Mouse (Mus musculus) forebrain, postnatal 0 days (tissue): Measurements from ENCODE around the gene Sult2b1. TPM values are rescaled to one million over a fixed set of nuclear protein-coding genes. Genes with fewer than 3 reads are reported as not detected.
A peak's percentile ranks its signal among the peaks of the same experiment; 100 is the strongest.

Source experiments
- ATAC-seq: fragments of 200-750 bp; cut with Nextera tagmentation; 2 replicates; pipeline ENCODE4 v1.8.0; 2017; ENCODE audit warnings: mild to moderate bottlenecking, moderate library complexity
- DNase-seq: peaks from one replicate; pipeline ENCODE4 v3.0.0-alpha.2; 2015
- H3K27ac ChIP-seq: fragments of 300-500 bp; sonication (generic); 2 replicates; pipeline ENCODE4 v1.5.1; 2014; ENCODE audit warnings: low read depth, mild to moderate bottlenecking, antibody characterized with exemption, low read length, moderate library complexity, mixed read lengths
- H3K27me3 ChIP-seq: fragments of 300-500 bp; sonication (generic); 2 replicates; pipeline ENCODE4 v1.6.1; 2014; ENCODE audit warnings: mild to moderate bottlenecking, low read length, mixed read lengths; ENCODE audit not compliant: insufficient read depth
- H3K36me3 ChIP-seq: fragments of 300-500 bp; sonication (generic); 2 replicates; pipeline ENCODE4 v1.6.1; 2014; ENCODE audit warnings: mild to moderate bottlenecking, moderate library complexity; ENCODE audit not compliant: insufficient read depth
- H3K4me1 ChIP-seq: fragments of 300-500 bp; sonication (generic); 2 replicates; pipeline ENCODE4 v1.6.1; 2014; ENCODE audit warnings: antibody characterized with exemption; ENCODE audit not compliant: insufficient read depth
- H3K4me2 ChIP-seq: fragments of 300-500 bp; sonication (generic); 2 replicates; pipeline ENCODE4 v1.6.1; 2014; ENCODE audit warnings: low read depth, mild to moderate bottlenecking, moderate library complexity
- H3K4me3 ChIP-seq: fragments of 300-500 bp; sonication (generic); 2 replicates; pipeline ENCODE4 v1.5.1; 2014; ENCODE audit warnings: low read depth, low read length, mixed read lengths
- H3K9ac ChIP-seq: fragments of 300-500 bp; sonication (generic); 2 replicates; pipeline ENCODE4 v1.6.1; 2014; ENCODE audit warnings: mild to moderate bottlenecking
- H3K9me3 ChIP-seq: fragments of 300-500 bp; sonication (generic); 2 replicates; pipeline ENCODE4 v1.6.1; 2016; ENCODE audit warnings: low read length
- CTCF ChIP-seq: sonication (generic); IDR thresholded peaks from 2 replicates; pipeline ENCODE4 v1.5.1; 2016; ENCODE audit warnings: antibody characterized with exemption, control low read depth, low read depth
- WGBS: fragments of 180-500 bp; shearing (Covaris S2); extraction: QIAGEN DNeasy Blood & Tissue Kit; methylation state at CpG from one replicate; pipeline ENCODE4 v1.1.7; 2014; 5-methylcytosine and 5-hydroxymethylcytosine counted together
- polyA plus RNA-seq: library from polyadenylated mRNA; unstranded; fragments of >200 nt; fragmentation: Nextera tagmentation; extraction: Ambion mirVana; gene quantifications from 2 replicates; pipeline ENCODE4 v1.2.1, GENCODE M21; 2015
- total RNA-seq: library from RNA; depleted of rRNA; stranded (reverse); fragments of >200 nt; gene quantifications from 2 replicates; pipeline ENCODE4 v1.2.3, GENCODE M21; 2014

Gene Sult2b1
- total and polyA plus RNA-seq, 2 experiments from 2014 or later: 8.9 to 10.0 TPM

DNA sequence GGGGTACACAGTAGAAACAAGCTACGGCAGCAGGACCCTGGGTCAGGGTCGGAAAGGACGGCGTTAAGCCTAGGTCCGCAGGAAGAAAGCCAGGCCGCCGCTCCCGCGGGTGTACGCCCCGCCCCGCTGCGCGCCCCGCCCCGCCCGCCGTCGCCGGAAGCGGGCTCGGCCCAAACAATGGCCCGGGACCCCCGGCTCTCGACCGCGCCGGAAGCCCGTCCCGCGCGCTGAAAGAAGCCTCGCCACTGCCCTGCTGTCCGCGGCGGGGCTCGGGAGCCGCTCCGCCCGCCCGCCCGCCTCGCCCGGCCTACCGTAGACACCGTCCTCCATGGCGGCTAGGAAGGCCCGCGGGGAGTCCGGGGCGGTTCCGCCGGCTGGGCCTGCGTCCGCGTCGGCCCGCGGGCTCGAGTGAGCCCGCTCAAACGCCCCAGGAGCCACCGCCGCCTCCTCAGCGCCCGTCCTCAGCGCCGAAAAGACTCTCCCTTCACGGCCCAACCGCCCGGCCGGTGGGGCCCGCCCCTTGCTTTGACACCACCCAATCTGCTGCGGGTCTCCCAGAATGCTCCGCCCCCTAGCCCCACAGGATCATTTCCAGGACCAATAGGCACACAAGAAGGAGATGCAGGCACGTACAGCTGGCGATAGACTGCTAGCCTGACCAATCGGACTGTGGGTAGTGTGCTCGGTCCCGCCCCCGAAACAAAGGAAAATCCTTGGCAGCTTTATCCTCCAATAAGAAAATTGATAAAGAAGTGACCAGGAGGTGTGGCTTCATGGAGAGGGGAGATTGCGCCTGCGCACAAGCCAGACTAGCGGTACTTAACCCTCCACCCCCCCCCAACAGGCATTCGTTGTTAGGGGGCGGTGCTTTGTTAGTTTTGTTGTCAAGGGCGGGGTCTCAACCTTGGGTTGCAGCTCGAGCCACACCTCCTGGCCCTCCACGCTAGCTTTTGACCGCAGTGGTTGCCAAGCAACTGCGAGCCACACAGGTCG lies 29.6 kb upstream of the Sult2b1 start, which contains the start of gene Cyth2:
TSS of gene Cyth2 (minus strand) at position 795 of the 993 bp plus-strand sequence.
- DNase-seq (peak; percentile 100), ATAC-seq (peak; percentile 98)
- TF ChIP-seq CTCF: no peak
- peak within 1 kb of the TSS; percentile 84 for H3K4me2 ChIP-seq
- peaks cover 14% of the 10 kb centered on the region for H3K4me1 ChIP-seq
- H3K4me3 ChIP-seq: peak within 1 kb of the TSS; percentile 100
- H3K27ac ChIP-seq: peak within 1 kb of the TSS; percentile 100
- peak within 1 kb of the TSS; percentile 100 for H3K9ac ChIP-seq
- no peaks in the 10 kb centered on the region for H3K9me3 ChIP-seq
- no peaks in the 10 kb centered on the region for H3K27me3 ChIP-seq
- H3K36me3 ChIP-seq: peaks cover 39% of the 10 kb centered on the region
- WGBS: 3% methylated on average over 78 of the region's 92 CpGs

- ATAC-seq: no peak
- Histone ChIP-seq H3K27me3 (no peaks in the 10 kb centered on the region), H3K9me3 (no peaks in the 10 kb centered on the region), H3K9ac (peak overlapping the region; percentile 100), H3K4me1 (peaks cover 14% of the 10 kb centered on the region), H3K4me2 (peak overlapping the region; percentile 84), H3K27ac (no peak overlapping the region; the same call in 1 of the 2 replicates), H3K4me3 (peak overlapping the region; percentile 100), H3K36me3 (peaks cover 50% of the 10 kb centered on the region)
- DNase-seq: no peak
- 87% methylated on average over 8 of the region's 8 CpGs for WGBS
- TF ChIP-seq CTCF: no peak
Measured at GRCm38 (mm10) chr7:45812921-45813320, 28.5 kb upstream of the Sult2b1 start.

- no peak for TF ChIP-seq CTCF
- DNase-seq (no peak), ATAC-seq (no peak)
- Histone ChIP-seq H3K27ac (no peak overlapping the region), H3K27me3 (no peaks in the 10 kb centered on the region), H3K4me1 (peaks cover 4% of the 10 kb centered on the region; the same call in 1 of the 2 replicates), H3K9me3 (no peaks in the 10 kb centered on the region), H3K4me3 (no peak overlapping the region), H3K9ac (no peak overlapping the region), H3K4me2 (no peak overlapping the region), H3K36me3 (peaks cover 77% of the 10 kb centered on the region)
- 78% methylated on average over 14 of the region's 14 CpGs for WGBS
Measured at GRCm38 (mm10) chr7:45809276-45810075, 25.0 kb upstream of the Sult2b1 start.

GRCm38 (mm10) chr7:45808471-45808870 lies 24.0 kb upstream of the Sult2b1 start:
- no peak for DNase-seq
- no peak for ATAC-seq
- H3K36me3 ChIP-seq: peaks cover 87% of the 10 kb centered on the region
- H3K27me3 ChIP-seq: no peaks in the 10 kb centered on the region
- H3K27ac ChIP-seq: peak overlapping the region; percentile 29; the same call in 1 of the 2 replicates
- H3K9me3 ChIP-seq: no peaks in the 10 kb centered on the region
- TF ChIP-seq CTCF: no peak
- H3K4me1 ChIP-seq: peaks cover 4% of the 10 kb centered on the region; the same call in 1 of the 2 replicates
- no peak overlapping the region for H3K9ac ChIP-seq
- H3K4me3 ChIP-seq: no peak overlapping the region
- WGBS: 39% methylated on average over 11 of the region's 11 CpGs
- H3K4me2 ChIP-seq: no peak overlapping the region

DNA sequence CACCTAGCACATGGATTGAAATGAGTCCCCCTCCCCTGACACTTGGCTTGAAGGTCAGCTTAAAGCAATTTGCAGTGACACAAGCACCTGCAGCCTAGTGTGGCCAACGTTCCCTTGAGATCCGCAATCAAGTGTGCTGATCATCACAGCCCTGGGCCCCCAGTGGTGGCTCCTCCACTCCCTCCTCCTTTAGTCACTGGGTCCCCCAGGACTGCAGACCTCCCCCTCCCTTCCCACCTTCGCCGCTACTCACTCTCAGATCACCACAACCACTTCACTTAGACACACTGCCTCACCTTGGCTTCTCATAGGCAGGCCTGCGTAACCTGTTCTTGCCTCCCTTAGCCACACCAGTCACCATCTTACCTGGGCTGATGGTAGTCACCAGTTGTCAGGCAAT lies 21.5 kb upstream of the Sult2b1 start:
- Histone ChIP-seq H3K9ac (no peak overlapping the region), H3K36me3 (peaks cover 89% of the 10 kb centered on the region), H3K9me3 (no peaks in the 10 kb centered on the region), H3K4me3 (no peak overlapping the region), H3K4me1 (no peaks in the 10 kb centered on the region), H3K27ac (peak overlapping the region; percentile 23; the same call in 1 of the 2 replicates), H3K4me2 (no peak overlapping the region), H3K27me3 (no peaks in the 10 kb centered on the region)
- DNase-seq: no peak
- 62% methylated on average over 5 of the region's 5 CpGs for WGBS
- ATAC-seq: no peak
- no peak for TF ChIP-seq CTCF

DNA sequence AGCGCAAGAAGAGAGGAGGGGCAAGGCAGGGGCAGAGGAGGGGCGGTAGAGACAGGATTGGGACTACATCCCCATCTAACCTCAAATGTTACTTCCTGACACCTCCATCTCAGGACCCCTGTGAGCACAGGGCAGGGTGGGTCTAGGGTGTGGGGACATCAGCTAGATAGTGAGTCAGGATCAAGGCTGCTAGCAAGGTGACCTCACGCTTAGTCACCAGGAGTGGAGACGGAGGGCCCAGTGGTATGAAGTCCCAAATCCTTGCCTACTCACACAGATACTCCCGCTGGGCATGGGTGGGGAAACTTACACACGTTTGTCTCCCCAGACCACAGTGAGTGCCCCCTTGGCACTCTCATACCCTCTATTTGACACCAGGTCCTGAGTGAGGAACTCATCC lies 18.1 kb upstream of the Sult2b1 start:
- DNase-seq: no peak
- H3K36me3 ChIP-seq: peaks cover 62% of the 10 kb centered on the region

More for the DNA sequence above, 18.1 kb upstream of the Sult2b1 start:
- Histone ChIP-seq H3K27me3 (no peaks in the 10 kb centered on the region), H3K9ac (no peak overlapping the region), H3K4me3 (no peak overlapping the region), H3K9me3 (no peaks in the 10 kb centered on the region), H3K4me1 (no peaks in the 10 kb centered on the region), H3K27ac (no peak overlapping the region), H3K4me2 (no peak overlapping the region)
- TF ChIP-seq CTCF: no peak
- ATAC-seq: no peak
- WGBS: 93% methylated on average over 6 of the region's 6 CpGs
